Mouse (Mus musculus): ENCODE results near the gene Irak4. TPM values are rescaled to one million over a fixed set of nuclear protein-coding genes. Genes with fewer than 3 reads are reported as not detected.

Irak4 gene
- polyA plus RNA-seq, 1 experiment: 2.4 TPM

DNA sequence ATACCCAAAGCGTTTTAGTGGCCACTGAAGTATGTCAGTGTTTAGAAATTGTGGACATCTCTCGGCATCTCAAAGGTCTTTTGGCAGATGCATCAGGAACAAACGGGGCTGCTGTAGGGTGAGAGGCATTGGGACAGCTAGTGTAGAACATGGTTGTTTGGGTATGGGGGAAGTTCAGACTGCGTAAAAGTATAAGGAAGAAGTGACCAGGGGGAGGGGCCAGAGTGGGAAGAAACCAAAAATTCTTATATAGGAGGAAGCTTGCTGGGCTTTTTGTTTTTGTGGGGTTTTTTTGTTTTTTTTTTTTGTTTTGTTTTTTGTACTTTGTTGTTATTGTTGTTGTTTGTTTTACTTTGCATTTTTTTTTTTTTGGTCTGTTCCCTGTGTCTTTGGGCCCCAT lies 1.4 kb downstream of the Irak4 start:
- TF ChIP-seq POLR2A (IDR thresholded peaks at IDR 0.05; ENCODE audit: insufficient read depth, low read length) (no peak), EP300 (IDR thresholded peaks at IDR 0.05; ENCODE audit: insufficient read depth, low read depth, low read length) (no peak), CTCF (IDR thresholded peaks at IDR 0.05; ENCODE audit: low read depth, low read length) (no peak)
- Histone ChIP-seq H3K4me3 (ENCODE audit: low read depth, low read length) (no peak overlapping the region), H3K27ac (ENCODE audit: insufficient read depth, low read length) (no peak overlapping the region), H3K9ac (ENCODE audit: low read depth, poor library complexity, severe bottlenecking) (no peak overlapping the region), H3K4me1 (ENCODE audit: control insufficient read depth, insufficient read depth, low read length) (no peaks in the 10 kb centered on the region), H3K9me3 (replicated peaks; ENCODE audit: control insufficient read depth, insufficient read depth, low read length, poor library complexity, severe bottlenecking) (no peaks in the 10 kb centered on the region), H3K27me3 (ENCODE audit: control insufficient read depth, insufficient read depth, low read length, poor library complexity, severe bottlenecking) (no peaks in the 10 kb centered on the region), H3K36me3 (ENCODE audit: control insufficient read depth, insufficient read depth, low read length, poor library complexity, severe bottlenecking) (no peaks in the 10 kb centered on the region)

DNA sequence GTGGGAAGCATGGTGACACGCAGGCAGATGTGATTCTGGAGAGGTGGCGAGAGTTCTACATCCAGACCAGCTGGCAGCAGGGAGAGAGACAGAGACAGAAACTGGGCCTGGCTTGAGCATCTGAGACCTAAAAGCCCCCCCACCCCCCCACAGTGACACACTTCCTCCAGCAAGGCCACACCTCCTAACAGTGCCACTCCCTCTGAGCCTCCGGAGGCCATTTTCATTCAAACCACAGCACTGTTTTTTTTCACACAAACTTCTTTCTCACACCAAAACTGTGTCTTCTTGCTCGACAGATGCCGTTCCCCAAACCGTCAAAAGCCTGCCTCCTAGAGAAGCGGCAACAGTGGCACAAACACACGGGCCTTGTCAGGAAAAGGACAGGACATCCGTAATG lies 10.1 kb downstream of the Irak4 start:
- Histone ChIP-seq H3K4me1 (ENCODE audit: control insufficient read depth, insufficient read depth, low read length) (no peaks in the 10 kb centered on the region), H3K27ac (ENCODE audit: insufficient read depth, low read length) (no peak overlapping the region), H3K36me3 (ENCODE audit: control insufficient read depth, insufficient read depth, low read length, poor library complexity, severe bottlenecking) (no peaks in the 10 kb centered on the region), H3K9me3 (replicated peaks; ENCODE audit: control insufficient read depth, insufficient read depth, low read length, poor library complexity, severe bottlenecking) (peaks cover 3% of the 10 kb centered on the region; the same call in 1 of the 2 replicates), H3K27me3 (ENCODE audit: control insufficient read depth, insufficient read depth, low read length, poor library complexity, severe bottlenecking) (no peaks in the 10 kb centered on the region), H3K9ac (ENCODE audit: low read depth, poor library complexity, severe bottlenecking) (no peak overlapping the region), H3K4me3 (ENCODE audit: low read depth, low read length) (no peak overlapping the region)
- TF ChIP-seq CTCF (IDR thresholded peaks at IDR 0.05; ENCODE audit: low read depth, low read length) (no peak), POLR2A (IDR thresholded peaks at IDR 0.05; ENCODE audit: insufficient read depth, low read length) (no peak), EP300 (IDR thresholded peaks at IDR 0.05; ENCODE audit: insufficient read depth, low read depth, low read length) (no peak)

DNA sequence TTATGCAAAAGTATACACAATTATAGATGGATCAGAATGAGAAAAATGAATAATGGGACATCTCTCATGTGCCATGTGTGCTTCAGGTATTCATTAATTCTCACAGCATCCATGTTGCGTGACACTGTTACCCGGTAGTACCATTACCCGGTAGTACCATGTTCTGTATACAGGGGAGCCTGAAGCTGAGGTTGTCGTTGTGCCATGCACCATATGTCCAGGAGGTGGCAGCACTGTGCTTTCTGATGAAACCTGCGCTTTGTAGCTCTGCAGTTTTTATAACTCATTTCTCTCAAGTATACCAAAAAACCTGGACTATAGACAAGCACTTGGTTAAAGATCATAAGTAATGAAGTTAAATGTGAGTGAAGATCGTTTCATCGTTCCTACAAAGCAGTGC lies 14.0 kb downstream of the Irak4 start:
- H3K27me3 ChIP-seq (ENCODE audit: control insufficient read depth, insufficient read depth, low read length, poor library complexity, severe bottlenecking): no peaks in the 10 kb centered on the region
- H3K4me1 ChIP-seq (ENCODE audit: control insufficient read depth, insufficient read depth, low read length): peaks cover 3% of the 10 kb centered on the region
- H3K9me3 ChIP-seq (replicated peaks; ENCODE audit: control insufficient read depth, insufficient read depth, low read length, poor library complexity, severe bottlenecking): no peaks in the 10 kb centered on the region
- H3K27ac ChIP-seq (ENCODE audit: insufficient read depth, low read length): no peak overlapping the region
- H3K36me3 ChIP-seq (ENCODE audit: control insufficient read depth, insufficient read depth, low read length, poor library complexity, severe bottlenecking): no peaks in the 10 kb centered on the region
- no peak for TF ChIP-seq EP300 (IDR thresholded peaks at IDR 0.05; ENCODE audit: insufficient read depth, low read depth, low read length)
- no peak for TF ChIP-seq POLR2A (IDR thresholded peaks at IDR 0.05; ENCODE audit: insufficient read depth, low read length)
- peak; percentile 84 for TF ChIP-seq CTCF (IDR thresholded peaks at IDR 0.05; ENCODE audit: low read depth, low read length)
- H3K9ac ChIP-seq (ENCODE audit: low read depth, poor library complexity, severe bottlenecking): no peak overlapping the region
- H3K4me3 ChIP-seq (ENCODE audit: low read depth, low read length): no peak overlapping the region

DNA sequence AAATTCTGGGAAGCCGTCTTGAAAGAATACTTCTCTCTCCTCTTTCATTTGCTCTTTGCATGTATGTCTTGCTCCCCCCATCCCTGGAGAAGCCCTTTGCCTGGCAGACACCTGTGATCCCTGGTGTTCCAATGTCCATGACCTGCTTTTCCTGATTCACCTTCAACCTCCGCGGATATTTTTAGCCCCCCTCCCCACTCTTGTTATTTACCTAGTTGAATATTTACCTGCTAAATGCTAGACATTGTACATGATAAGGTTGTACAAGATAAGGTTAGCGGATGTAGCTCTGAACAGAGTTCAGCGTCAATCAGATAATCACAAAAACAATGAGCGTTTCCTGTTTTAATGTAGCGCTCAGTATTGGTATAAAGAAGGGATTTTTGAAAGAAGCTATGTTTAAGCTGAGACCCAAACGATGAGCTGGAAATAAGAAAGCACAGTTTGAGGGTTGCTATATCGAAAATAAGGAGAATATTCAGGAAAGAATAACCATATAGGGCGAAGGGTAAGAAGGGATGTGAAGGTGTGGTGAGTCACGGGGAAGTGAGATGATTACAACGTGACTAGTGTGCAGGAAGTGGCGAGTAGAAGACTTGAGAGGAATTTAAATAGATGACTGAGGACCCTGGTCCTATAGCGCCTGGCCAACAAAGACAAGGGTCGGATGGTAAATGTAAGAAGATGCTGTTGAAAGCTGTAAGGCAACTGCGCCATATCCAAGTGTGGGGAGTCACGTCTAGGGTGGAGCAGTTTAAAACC lies 15.6 kb downstream of the Irak4 start:
- TF ChIP-seq CTCF (IDR thresholded peaks at IDR 0.05; ENCODE audit: low read depth, low read length) (no peak), POLR2A (IDR thresholded peaks at IDR 0.05; ENCODE audit: insufficient read depth, low read length) (no peak), EP300 (IDR thresholded peaks at IDR 0.05; ENCODE audit: insufficient read depth, low read depth, low read length) (no peak)
- H3K36me3 ChIP-seq (ENCODE audit: control insufficient read depth, insufficient read depth, low read length, poor library complexity, severe bottlenecking): no peaks in the 10 kb centered on the region
- no peak overlapping the region for H3K4me3 ChIP-seq (ENCODE audit: low read depth, low read length)
- no peaks in the 10 kb centered on the region for H3K9me3 ChIP-seq (replicated peaks; ENCODE audit: control insufficient read depth, insufficient read depth, low read length, poor library complexity, severe bottlenecking)
- H3K4me1 ChIP-seq (ENCODE audit: control insufficient read depth, insufficient read depth, low read length): peaks cover 3% of the 10 kb centered on the region
- no peaks in the 10 kb centered on the region for H3K27me3 ChIP-seq (ENCODE audit: control insufficient read depth, insufficient read depth, low read length, poor library complexity, severe bottlenecking)
- H3K9ac ChIP-seq (ENCODE audit: low read depth, poor library complexity, severe bottlenecking): no peak overlapping the region
- no peak overlapping the region for H3K27ac ChIP-seq (ENCODE audit: insufficient read depth, low read length)

DNA sequence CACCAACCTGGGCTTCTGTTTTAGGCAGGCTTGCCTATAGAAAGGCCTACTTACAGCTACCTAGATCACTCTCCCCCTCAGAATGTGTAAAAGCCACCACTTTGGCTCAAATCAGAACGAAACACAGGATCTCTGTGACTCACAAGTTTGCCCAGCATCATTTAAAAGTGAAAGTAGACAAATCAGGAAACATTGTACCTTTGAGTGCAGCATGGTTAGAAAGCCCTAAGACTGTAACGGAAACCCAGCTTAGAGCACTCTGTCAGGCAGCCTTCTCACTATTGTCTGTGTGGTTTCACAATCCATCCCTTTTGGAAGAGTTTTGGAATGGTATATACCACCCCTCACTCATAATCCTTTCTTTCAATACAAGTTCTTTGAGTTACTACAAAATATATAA lies 21.5 kb downstream of the Irak4 start:
- TF ChIP-seq EP300 (IDR thresholded peaks at IDR 0.05; ENCODE audit: insufficient read depth, low read depth, low read length) (no peak), POLR2A (IDR thresholded peaks at IDR 0.05; ENCODE audit: insufficient read depth, low read length) (no peak), CTCF (IDR thresholded peaks at IDR 0.05; ENCODE audit: low read depth, low read length) (no peak)
- Histone ChIP-seq H3K27me3 (ENCODE audit: control insufficient read depth, insufficient read depth, low read length, poor library complexity, severe bottlenecking) (no peaks in the 10 kb centered on the region), H3K9me3 (replicated peaks; ENCODE audit: control insufficient read depth, insufficient read depth, low read length, poor library complexity, severe bottlenecking) (peaks cover 3% of the 10 kb centered on the region), H3K27ac (ENCODE audit: insufficient read depth, low read length) (no peak overlapping the region), H3K36me3 (ENCODE audit: control insufficient read depth, insufficient read depth, low read length, poor library complexity, severe bottlenecking) (no peaks in the 10 kb centered on the region), H3K4me3 (ENCODE audit: low read depth, low read length) (no peak overlapping the region), H3K4me1 (ENCODE audit: control insufficient read depth, insufficient read depth, low read length) (peaks cover 3% of the 10 kb centered on the region), H3K9ac (ENCODE audit: low read depth, poor library complexity, severe bottlenecking) (no peak overlapping the region)

DNA sequence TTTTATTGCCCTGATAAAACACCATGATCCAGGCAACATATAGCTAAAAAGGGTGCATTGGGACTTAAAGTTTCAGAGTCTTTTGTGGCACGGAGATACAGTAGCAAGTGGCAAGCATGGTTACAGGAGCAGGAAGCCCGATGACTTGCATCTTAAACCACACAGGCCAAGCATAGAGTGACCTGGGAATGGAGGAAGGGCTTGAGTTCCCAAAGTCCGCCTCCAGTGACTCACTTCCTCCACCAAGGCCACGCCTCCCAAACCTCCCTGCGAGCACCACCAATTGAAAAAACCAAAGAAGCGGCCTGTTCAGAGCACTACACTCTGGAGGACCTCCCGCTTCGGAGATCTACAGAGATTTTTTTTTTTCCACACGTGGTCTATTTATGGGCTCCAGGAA lies 22.4 kb downstream of the Irak4 start:
- peaks cover 3% of the 10 kb centered on the region for H3K4me1 ChIP-seq (ENCODE audit: control insufficient read depth, insufficient read depth, low read length)
- H3K9me3 ChIP-seq (replicated peaks; ENCODE audit: control insufficient read depth, insufficient read depth, low read length, poor library complexity, severe bottlenecking): peaks cover 5% of the 10 kb centered on the region
- H3K4me3 ChIP-seq (ENCODE audit: low read depth, low read length): peak overlapping the region; percentile 57
- H3K9ac ChIP-seq (ENCODE audit: low read depth, poor library complexity, severe bottlenecking): peak overlapping the region; percentile 14; the same call in 1 of the 2 replicates
- H3K27ac ChIP-seq (ENCODE audit: insufficient read depth, low read length): no peak overlapping the region
- TF ChIP-seq POLR2A (IDR thresholded peaks at IDR 0.05; ENCODE audit: insufficient read depth, low read length) (peak; percentile 78), EP300 (IDR thresholded peaks at IDR 0.05; ENCODE audit: insufficient read depth, low read depth, low read length) (no peak), CTCF (IDR thresholded peaks at IDR 0.05; ENCODE audit: low read depth, low read length) (no peak)
- H3K36me3 ChIP-seq (ENCODE audit: control insufficient read depth, insufficient read depth, low read length, poor library complexity, severe bottlenecking): no peaks in the 10 kb centered on the region
- H3K27me3 ChIP-seq (ENCODE audit: control insufficient read depth, insufficient read depth, low read length, poor library complexity, severe bottlenecking): no peaks in the 10 kb centered on the region

Data from ES-Bruce4 (cell line).